Mouse (Mus musculus): Measurements from ENCODE around the gene Wdfy2. TPM values are rescaled to one million over a fixed set of nuclear protein-coding genes. Genes with fewer than 3 reads are reported as not detected.

The Wdfy2 gene
- polyA plus RNA-seq, 1 experiment from 2014 or later: 15.6 TPM

DNA sequence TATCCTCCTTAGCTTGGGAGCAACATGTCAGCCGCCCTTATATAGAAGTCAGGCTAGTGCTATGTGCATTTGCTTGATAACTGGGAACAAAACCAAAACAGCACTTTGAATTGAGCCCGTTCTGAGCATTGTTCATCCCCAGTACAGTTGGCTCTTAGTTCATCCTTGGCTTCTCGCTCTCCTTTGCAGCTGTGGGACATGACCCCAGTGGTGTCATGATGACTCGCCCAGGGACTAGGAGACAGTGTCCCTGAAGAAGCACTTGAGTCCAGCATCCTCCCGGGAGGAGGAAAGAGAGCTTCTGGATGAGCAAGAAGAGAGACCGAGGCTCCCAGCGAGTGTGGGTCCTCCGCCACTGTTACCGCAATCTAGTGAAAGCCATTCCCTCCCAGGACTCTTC is 118.6 kb downstream of the Wdfy2 start:
- ATAC-seq (ENCODE audit: low FRiP score, low read depth): no peak
- no peak overlapping the region for H3K9ac ChIP-seq (replicated peaks)
- WGBS: 91% methylated on average over 9 of the region's 9 CpGs
- H3K4me2 ChIP-seq (replicated peaks): no peak overlapping the region
- peaks cover 65% of the 10 kb centered on the region for H3K36me3 ChIP-seq
- H3K4me3 ChIP-seq: no peak overlapping the region
- H3K9me3 ChIP-seq: no peaks in the 10 kb centered on the region
- H3K27ac ChIP-seq (replicated peaks): no peak overlapping the region
- H3K4me1 ChIP-seq: no peaks in the 10 kb centered on the region
- H3K27me3 ChIP-seq: no peaks in the 10 kb centered on the region

DNA sequence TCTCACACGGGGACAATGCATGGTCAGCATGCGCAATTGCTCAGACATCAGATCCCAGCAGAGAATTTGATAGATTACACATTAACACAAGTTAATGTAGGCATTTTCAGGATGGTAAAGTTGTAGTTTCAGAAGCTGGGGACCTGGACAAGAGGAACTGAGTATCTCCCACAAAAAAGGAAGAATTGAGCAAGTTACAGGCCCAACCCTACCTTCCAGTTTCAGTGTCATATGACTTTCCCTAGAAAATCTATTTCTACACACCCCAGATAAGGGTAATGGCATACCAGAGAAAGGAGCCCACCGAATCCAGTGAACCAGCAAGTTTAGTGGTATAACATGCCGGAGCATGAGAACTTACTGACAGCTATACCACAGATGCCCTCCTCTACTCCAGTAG is 126.2 kb downstream of the Wdfy2 start:
- ATAC-seq (ENCODE audit: low FRiP score, low read depth): no peak
- Histone ChIP-seq H3K4me1 (peaks cover 5% of the 10 kb centered on the region; the same call in 1 of the 2 replicates), H3K9me3 (no peaks in the 10 kb centered on the region), H3K9ac (replicated peaks) (no peak overlapping the region), H3K4me3 (no peak overlapping the region), H3K4me2 (replicated peaks) (no peak overlapping the region), H3K27ac (replicated peaks) (no peak overlapping the region), H3K27me3 (no peaks in the 10 kb centered on the region), H3K36me3 (peaks cover 16% of the 10 kb centered on the region)
- WGBS: 86% methylated on average over 4 of the region's 4 CpGs

DNA sequence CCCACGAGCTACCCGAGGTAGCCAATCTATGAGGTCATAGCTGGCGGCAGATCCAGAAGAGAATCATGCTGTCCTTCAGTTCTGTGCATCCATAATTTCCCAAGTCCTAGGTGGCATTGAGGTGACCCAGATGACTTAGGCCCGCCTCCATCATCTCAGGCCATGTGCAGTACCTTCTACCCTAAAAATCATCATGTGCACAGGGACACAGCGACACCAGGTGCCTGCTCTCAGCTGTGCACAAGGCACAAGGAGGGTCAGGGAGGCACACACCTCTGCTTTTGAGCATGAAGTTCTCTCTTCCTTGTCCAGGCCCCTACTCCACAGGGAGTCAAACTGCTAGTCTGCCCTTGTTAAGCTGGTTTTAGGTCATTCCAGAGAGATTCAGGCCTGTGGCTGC is 127.9 kb downstream of the Wdfy2 start:
- peaks cover 5% of the 10 kb centered on the region; the same call in 1 of the 2 replicates for H3K4me1 ChIP-seq
- no peak overlapping the region for H3K9ac ChIP-seq (replicated peaks)
- H3K27ac ChIP-seq (replicated peaks): no peak overlapping the region
- no peak for ATAC-seq (ENCODE audit: low FRiP score, low read depth)
- H3K36me3 ChIP-seq: peaks cover 10% of the 10 kb centered on the region; the same call in 1 of the 2 replicates
- no peaks in the 10 kb centered on the region for H3K27me3 ChIP-seq
- no peak overlapping the region for H3K4me3 ChIP-seq
- WGBS: 80% methylated on average over 5 of the region's 5 CpGs
- H3K9me3 ChIP-seq: no peaks in the 10 kb centered on the region
- H3K4me2 ChIP-seq (replicated peaks): no peak overlapping the region

DNA sequence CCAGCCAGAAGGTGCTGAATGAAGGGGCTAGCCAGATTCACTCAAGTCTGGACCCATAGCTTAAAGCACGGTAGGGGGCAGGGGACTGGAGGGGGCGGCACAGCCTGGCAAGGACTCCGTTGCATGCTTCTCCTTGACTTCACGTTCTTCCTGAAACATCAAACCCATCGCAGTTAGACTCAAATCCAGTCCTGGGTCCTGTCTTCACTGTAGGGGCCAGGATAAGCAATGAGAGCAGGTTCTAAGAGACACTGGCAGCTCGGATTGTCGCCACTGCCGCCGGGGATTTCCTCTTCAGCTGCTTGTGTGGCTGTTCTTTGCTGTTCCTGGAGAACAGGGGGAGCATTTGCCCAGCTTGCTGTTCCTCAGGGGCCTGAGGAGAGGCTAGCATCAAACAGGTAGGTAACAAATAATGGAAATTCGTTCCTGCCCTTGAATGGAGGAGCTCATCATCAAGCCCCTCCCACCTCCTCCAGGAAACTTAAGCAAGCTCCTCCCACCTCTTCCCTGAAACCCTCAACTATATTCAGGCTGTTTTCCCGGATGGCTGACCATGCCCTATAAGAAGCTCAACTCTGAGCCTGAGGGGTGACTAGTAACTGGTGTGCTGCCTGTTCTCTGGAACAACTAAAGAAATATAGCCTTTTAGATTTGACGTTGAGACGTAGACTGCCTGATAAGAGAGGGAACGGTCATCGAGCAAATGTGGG is 128.5 kb downstream of the Wdfy2 start:
- Histone ChIP-seq H3K9me3 (no peaks in the 10 kb centered on the region), H3K27ac (replicated peaks) (no peak overlapping the region), H3K4me3 (peak overlapping the region; percentile 26), H3K27me3 (no peaks in the 10 kb centered on the region), H3K4me1 (peaks cover 5% of the 10 kb centered on the region; the same call in 1 of the 2 replicates), H3K36me3 (peaks cover 6% of the 10 kb centered on the region; the same call in 1 of the 2 replicates), H3K9ac (replicated peaks) (no peak overlapping the region), H3K4me2 (replicated peaks) (peak overlapping the region; percentile 45)
- WGBS: 31% methylated on average over 15 of the region's 15 CpGs
- no peak for ATAC-seq (ENCODE audit: low FRiP score, low read depth)

DNA sequence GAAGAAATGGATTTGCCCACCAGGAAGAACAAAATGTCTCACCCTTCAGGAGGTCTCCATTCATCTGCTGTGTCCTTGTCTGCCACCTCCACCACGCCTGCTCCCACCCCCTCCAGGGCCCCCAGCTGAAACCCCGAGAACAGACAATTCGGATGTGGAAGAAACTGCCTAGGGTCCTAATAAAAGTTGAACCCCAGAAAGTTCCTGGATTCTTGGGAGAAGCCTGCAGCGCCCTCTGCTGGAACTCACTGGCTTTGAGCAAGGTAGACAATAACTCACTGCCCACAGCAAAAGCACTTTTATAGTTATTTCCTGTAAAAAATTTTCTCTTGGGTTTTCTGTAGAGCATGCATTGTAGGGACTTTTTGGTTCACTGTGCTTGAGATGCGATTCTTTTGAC is 137.6 kb downstream of the Wdfy2 start:
- Histone ChIP-seq H3K4me1 (no peaks in the 10 kb centered on the region), H3K4me3 (no peak overlapping the region), H3K9me3 (no peaks in the 10 kb centered on the region), H3K36me3 (no peaks in the 10 kb centered on the region), H3K27ac (replicated peaks) (no peak overlapping the region), H3K9ac (replicated peaks) (no peak overlapping the region), H3K4me2 (replicated peaks) (no peak overlapping the region), H3K27me3 (no peaks in the 10 kb centered on the region)
- 13% methylated on average over 5 of the region's 5 CpGs for WGBS
- no peak for ATAC-seq (ENCODE audit: low FRiP score, low read depth)

DNA sequence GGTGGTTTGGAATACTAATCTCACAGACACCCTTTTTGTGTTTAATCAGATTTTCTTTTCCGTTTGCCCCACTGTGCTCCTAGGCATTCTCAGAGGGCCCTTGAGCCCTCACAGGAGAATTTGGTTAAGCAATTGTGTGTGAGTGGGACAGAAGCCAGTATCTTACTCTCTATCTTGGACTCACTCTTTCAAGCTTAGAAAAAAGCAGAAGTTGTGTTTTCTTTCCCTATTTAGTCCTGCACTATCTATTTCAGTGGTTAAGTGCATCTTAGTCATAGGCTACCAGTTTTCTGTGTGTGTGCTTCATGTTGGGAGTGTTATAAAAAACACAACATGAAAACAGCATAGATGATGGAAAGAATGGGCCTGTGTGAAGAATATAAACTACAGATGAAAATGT is 142.3 kb downstream of the Wdfy2 start:
- H3K27me3 ChIP-seq: no peaks in the 10 kb centered on the region
- no peak for ATAC-seq (ENCODE audit: low FRiP score, low read depth)
- no peak overlapping the region for H3K9ac ChIP-seq (replicated peaks)
- no peaks in the 10 kb centered on the region for H3K4me1 ChIP-seq
- no peak overlapping the region for H3K4me3 ChIP-seq
- 65% methylated on average over 1 of the region's 1 CpGs for WGBS
- H3K4me2 ChIP-seq (replicated peaks): no peak overlapping the region
- H3K27ac ChIP-seq (replicated peaks): no peak overlapping the region
- H3K9me3 ChIP-seq: no peaks in the 10 kb centered on the region
- H3K36me3 ChIP-seq: no peaks in the 10 kb centered on the region

DNA sequence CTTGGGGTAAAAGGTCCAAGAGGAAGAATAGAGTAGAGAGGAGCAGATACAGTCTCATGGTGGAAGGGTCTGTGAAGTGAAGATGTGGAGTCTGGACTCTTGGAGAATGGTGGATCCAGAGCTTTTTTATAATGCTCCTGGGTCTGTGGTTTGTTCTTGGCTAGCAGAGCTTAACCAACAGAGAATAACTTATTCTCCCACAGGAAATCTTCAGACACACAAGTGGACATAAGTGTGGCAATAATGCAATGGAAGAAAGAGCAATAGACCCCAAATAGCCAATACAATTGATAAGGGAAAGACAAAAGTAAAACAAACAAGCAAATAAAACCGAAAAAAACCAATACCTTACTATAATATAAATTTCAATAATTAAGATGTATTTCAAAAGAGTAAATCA is 146.9 kb downstream of the Wdfy2 start, which contains the start of gene Defb48:
Gene Defb48, minus strand, starts transcription at position 101 of the 400 bp plus-strand sequence.
- Histone ChIP-seq H3K36me3 (no peaks in the 10 kb centered on the region), H3K9me3 (no peaks in the 10 kb centered on the region), H3K4me1 (no peaks in the 10 kb centered on the region), H3K4me3 (no peak within 1 kb of the TSS), H3K27me3 (no peaks in the 10 kb centered on the region), H3K27ac (replicated peaks) (no peak within 1 kb of the TSS), H3K4me2 (replicated peaks) (no peak within 1 kb of the TSS), H3K9ac (replicated peaks) (no peak within 1 kb of the TSS)
- no peak for ATAC-seq (ENCODE audit: low FRiP score, low read depth)
- WGBS: 69% methylated on average over 1 of the region's 1 CpGs

DNA sequence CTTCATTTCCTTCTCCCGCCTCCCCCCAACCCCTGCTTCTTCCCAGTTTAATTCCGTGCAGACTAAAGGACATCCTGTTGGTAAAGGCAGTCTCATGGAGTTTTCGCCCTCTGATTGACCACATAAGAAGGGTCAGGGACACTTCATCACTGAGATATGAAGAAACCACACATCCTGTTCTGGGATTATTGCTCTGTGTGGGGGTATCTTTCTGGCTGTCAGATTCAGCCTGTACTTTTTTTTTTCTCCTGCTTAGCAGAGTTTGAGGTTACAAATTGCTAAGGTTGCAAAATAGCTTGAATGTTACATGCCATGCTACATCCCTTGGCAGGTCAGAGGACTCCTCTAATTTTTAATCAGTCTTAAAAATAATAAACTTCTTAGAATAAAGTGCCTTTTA is 153.8 kb downstream of the Wdfy2 start:
- no peaks in the 10 kb centered on the region for H3K36me3 ChIP-seq
- no peak overlapping the region for H3K27ac ChIP-seq (replicated peaks)
- H3K4me2 ChIP-seq (replicated peaks): no peak overlapping the region
- no peaks in the 10 kb centered on the region for H3K27me3 ChIP-seq
- ATAC-seq (ENCODE audit: low FRiP score, low read depth): no peak
- H3K4me3 ChIP-seq: no peak overlapping the region
- no peaks in the 10 kb centered on the region for H3K9me3 ChIP-seq
- 73% methylated on average over 3 of the region's 3 CpGs for WGBS
- H3K4me1 ChIP-seq: no peaks in the 10 kb centered on the region
- no peak overlapping the region for H3K9ac ChIP-seq (replicated peaks)

DNA sequence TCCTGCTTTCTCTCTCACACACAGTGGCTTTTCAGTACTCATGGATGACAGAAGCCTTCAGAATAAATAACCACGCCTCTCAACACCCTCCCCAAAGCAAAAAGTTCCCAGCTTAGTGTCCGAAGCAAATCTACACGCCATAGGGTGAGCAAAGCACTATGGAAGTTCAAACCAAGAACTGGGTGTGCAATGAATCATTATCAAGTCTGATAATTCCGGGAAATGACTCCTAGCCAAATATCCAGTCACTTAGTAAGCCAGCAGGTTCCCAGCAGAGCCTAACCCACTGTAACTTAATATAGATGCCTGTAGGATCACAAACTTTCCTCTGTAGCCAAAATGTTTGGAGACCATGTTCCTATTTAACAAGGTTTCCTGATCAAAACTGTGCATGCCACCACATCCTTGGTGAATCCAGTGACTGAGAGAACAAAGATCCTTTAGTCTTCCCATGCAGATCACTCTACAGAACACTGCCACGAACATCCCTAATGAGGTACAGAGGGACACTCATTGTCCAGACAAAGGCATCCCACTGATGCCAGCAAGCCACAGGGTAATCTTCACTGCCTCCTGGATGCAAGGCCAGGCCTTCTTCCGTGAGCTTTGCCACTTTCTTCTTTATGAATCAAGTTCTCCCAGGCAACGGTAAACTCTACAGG is 154.5 kb downstream of the Wdfy2 start:
- no peaks in the 10 kb centered on the region for H3K36me3 ChIP-seq
- H3K4me2 ChIP-seq (replicated peaks): no peak overlapping the region
- no peaks in the 10 kb centered on the region for H3K9me3 ChIP-seq
- H3K4me1 ChIP-seq: no peaks in the 10 kb centered on the region
- ATAC-seq (ENCODE audit: low FRiP score, low read depth): no peak
- H3K4me3 ChIP-seq: no peak overlapping the region
- H3K27me3 ChIP-seq: no peaks in the 10 kb centered on the region
- no peak overlapping the region for H3K27ac ChIP-seq (replicated peaks)
- H3K9ac ChIP-seq (replicated peaks): no peak overlapping the region
- 50% methylated on average over 7 of the region's 7 CpGs for WGBS

DNA sequence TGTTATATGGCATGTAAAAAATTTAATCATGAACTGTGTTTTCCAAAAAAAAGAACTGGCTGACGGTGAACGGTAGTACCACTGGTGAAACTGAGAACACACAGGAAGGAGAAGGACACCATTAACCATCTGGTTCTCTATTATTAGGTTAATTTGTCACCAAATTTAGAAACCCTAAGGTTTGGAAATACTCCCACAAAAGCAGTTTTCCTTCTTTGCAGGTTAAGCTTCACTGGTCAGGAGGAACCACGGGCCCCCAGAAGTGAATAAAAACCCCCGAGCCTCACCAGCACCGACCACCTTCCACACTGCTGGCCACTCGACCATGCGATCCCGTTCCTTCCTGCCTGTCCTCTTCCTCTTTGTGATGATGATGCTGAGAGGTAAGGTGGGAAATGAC is 160.3 kb downstream of the Wdfy2 start, which contains the start of gene Defb47:
Gene Defb47, plus strand, starts transcription at position 301 of the 400 bp plus-strand sequence.
- WGBS: 86% methylated on average over 8 of the region's 8 CpGs

DNA sequence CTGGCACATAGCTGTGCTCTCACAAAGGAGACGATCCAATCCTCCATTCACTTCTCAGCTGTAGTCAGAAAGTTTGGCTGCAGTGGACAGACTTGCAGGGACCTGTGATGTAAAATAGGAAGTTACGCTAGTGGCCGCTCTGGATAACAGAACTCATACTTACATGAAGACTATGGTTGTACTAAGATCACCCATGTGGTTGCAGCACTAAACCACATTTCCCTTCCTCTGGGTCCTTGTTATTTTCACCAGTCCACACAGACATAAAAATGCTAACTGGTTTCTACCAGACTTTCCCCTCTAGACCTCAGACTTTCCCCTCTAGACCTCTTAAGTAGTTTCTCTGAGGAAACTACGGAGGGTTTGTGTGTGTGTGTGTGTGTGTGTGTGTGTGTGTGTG is 161.5 kb downstream of the Wdfy2 start:
- Histone ChIP-seq H3K27ac (replicated peaks) (no peak overlapping the region), H3K4me3 (no peak overlapping the region), H3K27me3 (no peaks in the 10 kb centered on the region), H3K36me3 (no peaks in the 10 kb centered on the region), H3K4me1 (no peaks in the 10 kb centered on the region), H3K4me2 (replicated peaks) (no peak overlapping the region), H3K9me3 (no peaks in the 10 kb centered on the region), H3K9ac (replicated peaks) (no peak overlapping the region)
- ATAC-seq (ENCODE audit: low FRiP score, low read depth): no peak
- WGBS: 96% methylated on average over 4 of the region's 4 CpGs

More for the DNA sequence above, 160.3 kb downstream of the Wdfy2 start, which contains the start of gene Defb47:
- no peak within 1 kb of the TSS for H3K4me3 ChIP-seq
- H3K4me1 ChIP-seq: no peaks in the 10 kb centered on the region
- no peaks in the 10 kb centered on the region for H3K36me3 ChIP-seq
- ATAC-seq (ENCODE audit: low FRiP score, low read depth): no peak
- H3K27ac ChIP-seq (replicated peaks): no peak within 1 kb of the TSS
- H3K9ac ChIP-seq (replicated peaks): no peak within 1 kb of the TSS
- H3K9me3 ChIP-seq: no peaks in the 10 kb centered on the region
- no peak within 1 kb of the TSS for H3K4me2 ChIP-seq (replicated peaks)
- H3K27me3 ChIP-seq: no peaks in the 10 kb centered on the region

DNA sequence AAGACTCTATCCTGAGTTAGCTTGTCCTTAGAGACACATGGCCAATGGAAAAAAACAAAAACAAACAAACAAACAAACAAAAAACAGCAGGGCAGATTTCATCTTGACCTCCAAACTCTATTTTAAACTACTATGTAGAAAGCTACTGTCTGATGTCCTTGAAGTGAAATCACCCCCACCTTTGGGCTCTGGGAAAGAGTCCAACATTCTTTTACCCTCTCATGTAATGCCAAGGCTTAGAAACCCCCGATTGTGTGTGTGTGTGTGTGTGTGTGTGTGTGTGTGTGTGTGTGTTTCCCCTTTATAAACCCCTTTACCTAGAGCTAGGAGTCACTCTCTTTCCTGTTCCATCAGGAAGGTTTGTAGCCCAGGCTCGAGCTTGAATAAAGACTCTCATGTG is 165.1 kb downstream of the Wdfy2 start:
- Histone ChIP-seq H3K4me2 (replicated peaks) (no peak overlapping the region), H3K4me1 (no peaks in the 10 kb centered on the region), H3K9ac (replicated peaks) (no peak overlapping the region), H3K27ac (replicated peaks) (no peak overlapping the region), H3K36me3 (no peaks in the 10 kb centered on the region), H3K4me3 (no peak overlapping the region), H3K27me3 (no peaks in the 10 kb centered on the region), H3K9me3 (no peaks in the 10 kb centered on the region)
- ATAC-seq (ENCODE audit: low FRiP score, low read depth): no peak
- WGBS: 69% methylated on average over 2 of the region's 2 CpGs

All from midbrain, embryonic 12.5 days (tissue).